Mouse (Mus musculus): ENCODE data around the gene Lrfn2. TPM values are rescaled to one million over a fixed set of nuclear protein-coding genes. Genes with fewer than 3 reads are reported as not detected.
A peak's percentile ranks its signal among the peaks of the same experiment; 100 is the strongest.

The Lrfn2 gene
- polyA plus RNA-seq, 1 experiment from 2014 or later = 0.40 TPM

GRCm38 (mm10) chr17:48932916-48933315 is 737 bp downstream of the Lrfn2 start:
- ATAC-seq (ENCODE audit: extremely low read depth, insufficient number of reproducible peaks, low FRiP score, low TSS enrichment) = no peak
- H3K36me3 ChIP-seq = no peaks in the 10 kb centered on the region
- no peaks in the 10 kb centered on the region for H3K9me3 ChIP-seq
- peak overlapping the region; percentile 52; the same call in 1 of the 2 replicates for H3K9ac ChIP-seq
- H3K27me3 ChIP-seq (replicated peaks) = peaks cover 86% of the 10 kb centered on the region
- peak overlapping the region; percentile 62 for H3K4me3 ChIP-seq
- H3K27ac ChIP-seq (replicated peaks) = no peak overlapping the region
- H3K4me1 ChIP-seq = peaks cover 11% of the 10 kb centered on the region
- peak overlapping the region; percentile 91 for H3K4me2 ChIP-seq
- WGBS = 5% methylated on average over 9 of the region's 9 CpGs

- H3K9ac ChIP-seq = no peak overlapping the region
- H3K27ac ChIP-seq (replicated peaks) = no peak overlapping the region
- peaks cover 11% of the 10 kb centered on the region for H3K4me1 ChIP-seq
- no peak for ATAC-seq (ENCODE audit: extremely low read depth, insufficient number of reproducible peaks, low FRiP score, low TSS enrichment)
- H3K27me3 ChIP-seq (replicated peaks) = peaks cover 79% of the 10 kb centered on the region
- WGBS = 75% methylated on average over 8 of the region's 8 CpGs
- no peaks in the 10 kb centered on the region for H3K36me3 ChIP-seq
- H3K4me3 ChIP-seq = no peak overlapping the region
- H3K4me2 ChIP-seq = no peak overlapping the region
- no peaks in the 10 kb centered on the region for H3K9me3 ChIP-seq
These were observed 3.0 kb downstream of the Lrfn2 start for GRCm38 (mm10) chr17:48935201-48935600.

- Histone ChIP-seq H3K27ac (replicated peaks) (no peak overlapping the region), H3K4me3 (no peak overlapping the region), H3K9ac (no peak overlapping the region), H3K9me3 (no peaks in the 10 kb centered on the region), H3K36me3 (no peaks in the 10 kb centered on the region), H3K27me3 (replicated peaks) (peaks cover 65% of the 10 kb centered on the region), H3K4me2 (no peak overlapping the region), H3K4me1 (peaks cover 7% of the 10 kb centered on the region)
- 35% methylated on average over 5 of the region's 5 CpGs for WGBS
- no peak for ATAC-seq (ENCODE audit: extremely low read depth, insufficient number of reproducible peaks, low FRiP score, low TSS enrichment)
These were observed 4.4 kb downstream of the Lrfn2 start for GRCm38 (mm10) chr17:48936445-48937141.

- ATAC-seq (ENCODE audit: extremely low read depth, insufficient number of reproducible peaks, low FRiP score, low TSS enrichment) = no peak
- H3K36me3 ChIP-seq = no peaks in the 10 kb centered on the region
- H3K4me1 ChIP-seq = no peaks in the 10 kb centered on the region
- H3K4me3 ChIP-seq = no peak overlapping the region
- peaks cover 46% of the 10 kb centered on the region for H3K27me3 ChIP-seq (replicated peaks)
- no peaks in the 10 kb centered on the region for H3K9me3 ChIP-seq
- H3K4me2 ChIP-seq = no peak overlapping the region
- WGBS = 64% methylated on average over 7 of the region's 7 CpGs
- no peak overlapping the region for H3K9ac ChIP-seq
- H3K27ac ChIP-seq (replicated peaks) = no peak overlapping the region
These were observed 6.6 kb downstream of the Lrfn2 start for GRCm38 (mm10) chr17:48938711-48939220.

GRCm38 (mm10) chr17:48946315-48946714 is 14.1 kb downstream of the Lrfn2 start:
- ATAC-seq (ENCODE audit: extremely low read depth, insufficient number of reproducible peaks, low FRiP score, low TSS enrichment) = no peak
- H3K27me3 ChIP-seq (replicated peaks) = no peaks in the 10 kb centered on the region
- no peak overlapping the region for H3K27ac ChIP-seq (replicated peaks)
- H3K36me3 ChIP-seq = no peaks in the 10 kb centered on the region
- no peak overlapping the region for H3K4me3 ChIP-seq
- 77% methylated on average over 9 of the region's 9 CpGs for WGBS
- H3K9me3 ChIP-seq = no peaks in the 10 kb centered on the region
- H3K4me1 ChIP-seq = no peaks in the 10 kb centered on the region
- H3K4me2 ChIP-seq = no peak overlapping the region
- H3K9ac ChIP-seq = no peak overlapping the region

GRCm38 (mm10) chr17:48946765-48947164 is 14.6 kb downstream of the Lrfn2 start:
- no peak overlapping the region for H3K27ac ChIP-seq (replicated peaks)
- WGBS = 48% methylated on average over 3 of the region's 3 CpGs
- no peak for ATAC-seq (ENCODE audit: extremely low read depth, insufficient number of reproducible peaks, low FRiP score, low TSS enrichment)
- no peaks in the 10 kb centered on the region for H3K36me3 ChIP-seq
- H3K9ac ChIP-seq = no peak overlapping the region
- no peaks in the 10 kb centered on the region for H3K9me3 ChIP-seq
- no peaks in the 10 kb centered on the region for H3K4me1 ChIP-seq
- no peaks in the 10 kb centered on the region for H3K27me3 ChIP-seq (replicated peaks)
- no peak overlapping the region for H3K4me2 ChIP-seq
- H3K4me3 ChIP-seq = no peak overlapping the region

GRCm38 (mm10) chr17:48951250-48951649 is 19.1 kb downstream of the Lrfn2 start:
- no peak overlapping the region for H3K4me2 ChIP-seq
- no peak for ATAC-seq (ENCODE audit: extremely low read depth, insufficient number of reproducible peaks, low FRiP score, low TSS enrichment)
- no peak overlapping the region for H3K27ac ChIP-seq (replicated peaks)
- H3K9ac ChIP-seq = no peak overlapping the region
- H3K9me3 ChIP-seq = no peaks in the 10 kb centered on the region
- H3K27me3 ChIP-seq (replicated peaks) = no peaks in the 10 kb centered on the region
- H3K36me3 ChIP-seq = no peaks in the 10 kb centered on the region
- no peaks in the 10 kb centered on the region for H3K4me1 ChIP-seq
- H3K4me3 ChIP-seq = no peak overlapping the region
- WGBS = 71% methylated on average over 1 of the region's 1 CpGs

- H3K9ac ChIP-seq = no peak overlapping the region
- H3K9me3 ChIP-seq = no peaks in the 10 kb centered on the region
- no peak overlapping the region for H3K27ac ChIP-seq (replicated peaks)
- peaks cover 15% of the 10 kb centered on the region for H3K4me1 ChIP-seq
- H3K4me2 ChIP-seq = no peak overlapping the region
- 74% methylated on average over 7 of the region's 7 CpGs for WGBS
- no peaks in the 10 kb centered on the region for H3K36me3 ChIP-seq
- no peak overlapping the region for H3K4me3 ChIP-seq
- no peak for ATAC-seq (ENCODE audit: extremely low read depth, insufficient number of reproducible peaks, low FRiP score, low TSS enrichment)
- H3K27me3 ChIP-seq (replicated peaks) = no peaks in the 10 kb centered on the region
These were observed 24.0 kb downstream of the Lrfn2 start for GRCm38 (mm10) chr17:48956033-48956631.

GRCm38 (mm10) chr17:48960161-48960698 is 28.1 kb downstream of the Lrfn2 start:
- H3K9me3 ChIP-seq = no peaks in the 10 kb centered on the region
- H3K27me3 ChIP-seq (replicated peaks) = no peaks in the 10 kb centered on the region
- H3K4me1 ChIP-seq = peaks cover 15% of the 10 kb centered on the region
- peak overlapping the region; percentile 68 for H3K4me2 ChIP-seq
- peak overlapping the region; percentile 53 for H3K9ac ChIP-seq
- no peaks in the 10 kb centered on the region for H3K36me3 ChIP-seq
- under 1% methylated on average over 16 of the region's 16 CpGs for WGBS
- no peak overlapping the region; the same call in 1 of the 2 replicates for H3K27ac ChIP-seq (replicated peaks)
- ATAC-seq (ENCODE audit: extremely low read depth, insufficient number of reproducible peaks, low FRiP score, low TSS enrichment) = no peak
- peak overlapping the region; percentile 42 for H3K4me3 ChIP-seq

GRCm38 (mm10) chr17:48962646-48963045 is 30.5 kb downstream of the Lrfn2 start:
- WGBS = 64% methylated on average over 3 of the region's 3 CpGs

GRCm38 (mm10) chr17:48963740-48964139 is 31.6 kb downstream of the Lrfn2 start:
- Histone ChIP-seq H3K4me3 (no peak overlapping the region), H3K9ac (no peak overlapping the region), H3K27ac (replicated peaks) (no peak overlapping the region), H3K4me2 (no peak overlapping the region), H3K36me3 (no peaks in the 10 kb centered on the region), H3K27me3 (replicated peaks) (no peaks in the 10 kb centered on the region), H3K9me3 (no peaks in the 10 kb centered on the region), H3K4me1 (peaks cover 15% of the 10 kb centered on the region)
- 71% methylated on average over 9 of the region's 9 CpGs for WGBS
- ATAC-seq (ENCODE audit: extremely low read depth, insufficient number of reproducible peaks, low FRiP score, low TSS enrichment) = no peak

More at GRCm38 (mm10) chr17:48962646-48963045, 30.5 kb downstream of the Lrfn2 start:
- Histone ChIP-seq H3K36me3 (no peaks in the 10 kb centered on the region), H3K27ac (replicated peaks) (no peak overlapping the region), H3K4me1 (peaks cover 15% of the 10 kb centered on the region), H3K9ac (no peak overlapping the region), H3K9me3 (no peaks in the 10 kb centered on the region), H3K4me3 (no peak overlapping the region), H3K4me2 (no peak overlapping the region), H3K27me3 (replicated peaks) (no peaks in the 10 kb centered on the region)
- no peak for ATAC-seq (ENCODE audit: extremely low read depth, insufficient number of reproducible peaks, low FRiP score, low TSS enrichment)

Measured in heart, embryonic 13.5 days (tissue).